Mouse (Mus musculus) c-Kit-positive CD71-negative TER-119-negative erythroid progenitor cells, embryonic 14.5 days (primary cell): ENCODE measurements around the gene Hebp2.

Experiments used
- DNase-seq: peaks from one replicate; pipeline ENCODE4 v3.0.0-alpha.2; 2013; ENCODE audit warnings: low read depth

Gene Hebp2

GRCm38 (mm10) chr10:18508586-18508985 is 37.3 kb downstream of the Hebp2 start:
- DNase-seq: no peak

DNA sequence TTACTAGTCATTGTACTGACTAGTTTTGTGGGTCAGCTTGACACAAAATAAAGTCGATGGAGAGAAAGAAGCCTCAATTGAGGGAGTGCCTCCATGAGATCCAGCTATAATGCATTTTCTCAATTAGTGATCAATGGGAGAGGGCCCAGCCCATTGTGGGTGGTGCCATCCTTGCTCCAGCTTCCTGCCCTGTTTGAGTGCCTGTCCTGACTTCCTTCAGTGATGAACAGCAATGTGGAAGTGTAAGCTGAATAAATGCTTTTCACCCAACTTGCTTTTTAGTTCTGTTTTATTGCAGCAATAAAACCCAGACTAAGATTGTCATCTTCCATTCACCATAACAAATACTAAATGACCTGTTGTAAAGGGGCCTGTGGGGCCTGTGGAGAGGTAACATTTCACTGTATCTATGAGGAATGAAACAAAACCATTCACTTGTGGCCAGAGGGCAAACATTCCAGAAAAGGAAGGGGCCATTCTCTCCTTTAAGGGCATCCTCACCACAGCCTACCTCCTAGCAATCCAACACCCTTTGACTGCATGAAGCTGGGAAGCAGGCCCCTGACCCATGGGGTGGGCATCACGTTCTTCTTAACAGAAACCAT is 37.9 kb downstream of the Hebp2 start:
- DNase-seq: no peak

- DNase-seq: no peak
These were observed 39.4 kb downstream of the Hebp2 start for GRCm38 (mm10) chr10:18506501-18506946.

DNA sequence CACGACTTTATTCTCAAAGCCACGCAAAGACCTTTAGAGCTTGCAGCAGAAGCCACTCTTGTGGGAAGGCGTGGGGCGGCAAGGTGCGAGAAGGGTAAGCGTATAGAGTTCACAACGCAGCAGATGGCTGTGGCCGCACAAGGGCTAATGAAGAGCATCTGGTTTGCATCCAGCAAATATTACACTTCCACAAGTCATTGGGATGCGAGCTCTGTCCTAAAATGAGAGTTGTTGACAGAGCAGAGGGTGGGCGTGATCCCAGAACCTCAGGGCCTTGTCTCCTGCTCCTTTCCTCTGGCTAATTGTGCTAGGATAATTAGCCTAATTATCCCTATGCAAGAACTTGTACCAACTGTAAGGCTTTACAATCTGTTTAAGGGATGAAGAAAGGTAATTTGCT is 40.2 kb downstream of the Hebp2 start:
- DNase-seq: no peak

DNA sequence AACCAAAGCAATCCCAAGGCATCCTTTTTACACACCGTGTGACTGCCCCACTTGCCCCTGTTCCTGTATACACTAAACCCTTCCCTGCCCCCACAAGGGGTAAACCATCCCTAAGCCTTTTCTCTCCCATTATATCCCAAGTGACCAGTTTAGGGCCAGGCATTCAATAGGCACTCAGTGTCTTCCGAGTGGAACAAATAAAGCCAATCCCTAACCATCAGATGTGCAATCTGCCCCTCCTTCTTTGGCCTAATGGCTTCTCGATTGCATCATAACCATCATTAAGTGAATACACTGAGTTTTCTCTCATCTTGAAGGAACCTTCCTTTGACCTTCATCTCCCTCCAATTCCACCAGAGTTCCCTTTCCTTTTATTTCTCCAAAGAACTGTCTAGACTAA is 43.9 kb downstream of the Hebp2 start:
- no peak for DNase-seq

DNA sequence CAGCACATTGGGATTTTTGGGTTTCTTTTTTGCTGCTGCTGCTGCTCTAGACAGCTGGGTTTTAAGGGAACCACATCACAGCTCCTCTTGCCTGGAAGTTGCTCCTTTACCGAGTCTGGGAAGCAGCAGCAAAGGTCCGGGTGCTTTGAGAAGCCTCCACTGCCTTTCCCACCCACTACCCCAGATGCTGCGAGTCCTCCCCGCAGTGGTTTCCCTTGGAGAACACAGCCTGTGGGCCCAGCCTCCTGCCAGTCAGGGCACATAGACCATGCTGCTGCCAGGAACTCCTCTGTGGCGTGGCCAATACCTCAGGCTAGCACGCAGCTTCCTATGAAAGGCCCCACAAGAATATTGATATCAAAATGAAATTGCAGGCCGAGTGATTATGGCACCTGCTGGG is 48.8 kb downstream of the Hebp2 start:
- DNase-seq: no peak

DNA sequence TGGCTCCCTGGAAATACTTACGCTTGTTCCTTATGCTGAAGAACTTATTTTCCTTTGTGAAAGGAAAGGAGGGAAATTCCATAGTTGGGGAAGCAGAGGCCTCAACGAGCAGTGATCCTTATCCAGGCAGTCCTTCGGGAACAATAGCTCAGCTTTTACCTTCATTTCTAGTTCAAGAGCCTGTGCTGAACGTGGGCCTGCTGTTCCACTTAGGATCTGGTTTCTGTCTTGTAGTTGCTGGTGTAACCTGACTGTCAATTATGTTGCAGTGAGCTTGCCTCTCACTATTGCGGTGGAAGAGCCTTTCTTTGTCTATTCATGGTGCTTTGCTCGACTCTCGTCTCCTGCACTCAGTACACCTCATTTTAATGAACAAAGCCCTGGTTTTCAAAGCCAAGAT is 51.6 kb downstream of the Hebp2 start:
- DNase-seq: no peak

- DNase-seq: no peak
These were observed 52.6 kb downstream of the Hebp2 start for GRCm38 (mm10) chr10:18493010-18493894.

GRCm38 (mm10) chr10:18491952-18492351 is 53.9 kb downstream of the Hebp2 start:
- DNase-seq: no peak

- DNase-seq: no peak
These were observed 55.9 kb downstream of the Hebp2 start for GRCm38 (mm10) chr10:18489936-18490335.
